ENCODE assay signal across 8 mouse cellular contexts in genomic region chr19:42128787-42129508, GRCm38 (mm10). TPM values are rescaled to one million over a fixed set of nuclear protein-coding genes. Genes with fewer than 3 reads are reported as not detected.
DNase-seq lines count a peak whose midpoint lies in the region; ATAC-seq lines count a peak whose summit lies in the region.

Gene Avpi1 (minus strand): TSS chr19:42129059.

- H3K4me3 ChIP-seq in brown adipose tissue, adult 24 weeks (ENCODE audit: insufficient read depth, low read depth, low read length), result peak within 1 kb of the TSS; percentile 77
- peak within 1 kb of the TSS; percentile 63 for H3K4me3 ChIP-seq in heart, embryonic 13.5 days
- peak within 1 kb of the TSS; percentile 68 for H3K4me3 ChIP-seq in liver, embryonic 12.5 days
- H3K4me3 ChIP-seq in stomach, embryonic 15.5 days (replicated peaks), result peak within 1 kb of the TSS; percentile 74

- ATAC-seq in heart, embryonic 13.5 days (ENCODE audit: extremely low read depth, insufficient number of reproducible peaks, low FRiP score, low TSS enrichment), result peak; percentile 97
- ATAC-seq in liver, embryonic 12.5 days, result peak; percentile 97
- ATAC-seq in stomach, embryonic 15.5 days (ENCODE audit: insufficient read depth, low FRiP score, low read depth), result peak; percentile 98

- H3K27me3 ChIP-seq in heart, embryonic 13.5 days (replicated peaks), result no peaks in the 10 kb centered on the region
- H3K27me3 ChIP-seq in liver, embryonic 12.5 days (replicated peaks), result no peaks in the 10 kb centered on the region
- H3K27me3 ChIP-seq in stomach, embryonic 15.5 days (replicated peaks), result no peaks in the 10 kb centered on the region

- no peaks in the 10 kb centered on the region for H3K9me3 ChIP-seq in heart, embryonic 13.5 days
- H3K9me3 ChIP-seq in liver, embryonic 12.5 days (replicated peaks), result no peaks in the 10 kb centered on the region
- no peaks in the 10 kb centered on the region for H3K9me3 ChIP-seq in stomach, embryonic 15.5 days

- under 1% methylated on average over 54 of the region's 54 CpGs for WGBS in heart, embryonic 13.5 days
- WGBS in liver, embryonic 12.5 days (ENCODE audit: insufficient replicate concordance), result under 1% methylated on average over 54 of the region's 54 CpGs
- WGBS in stomach, embryonic 15.5 days, result under 1% methylated on average over 54 of the region's 54 CpGs

- peak within 1 kb of the TSS; percentile 87 for H3K9ac ChIP-seq in heart, embryonic 13.5 days
- H3K9ac ChIP-seq in liver, embryonic 12.5 days, result peak within 1 kb of the TSS; percentile 81
- H3K9ac ChIP-seq in stomach, embryonic 15.5 days, result peak within 1 kb of the TSS; percentile 94

- peak within 1 kb of the TSS; percentile 96 for H3K4me2 ChIP-seq in heart, embryonic 13.5 days
- H3K4me2 ChIP-seq in liver, embryonic 12.5 days, result peak within 1 kb of the TSS; percentile 86
- peak within 1 kb of the TSS; percentile 96 for H3K4me2 ChIP-seq in stomach, embryonic 15.5 days

- H3K27ac ChIP-seq in brown adipose tissue, adult 24 weeks (replicated peaks; ENCODE audit: low read depth, low read length), result peak within 1 kb of the TSS; percentile 91
- H3K27ac ChIP-seq in heart, embryonic 13.5 days (replicated peaks), result peak within 1 kb of the TSS; percentile 92
- peak within 1 kb of the TSS; percentile 80 for H3K27ac ChIP-seq in liver, embryonic 12.5 days
- H3K27ac ChIP-seq in stomach, embryonic 15.5 days, result peak within 1 kb of the TSS; percentile 94

- DNase-seq in CD4-positive, CD25-positive, alpha-beta regulatory T cell, adult 2 months (ENCODE audit: low read depth, low spot score), result peak; percentile 95
- peak; percentile 75 for DNase-seq in fat pad, adult 2 months (ENCODE audit: extremely low read depth, low read depth, low spot score)
- DNase-seq in kidney, postnatal 10 days, result peak; percentile 99
- DNase-seq in natural killer cell, adult 2 months (ENCODE audit: low spot score in 2 of 2), result peak; percentile 78 to 91

- H3K36me3 ChIP-seq in heart, embryonic 13.5 days, result peaks cover 12% of the 10 kb centered on the region
- peaks cover 12% of the 10 kb centered on the region for H3K36me3 ChIP-seq in liver, embryonic 12.5 days
- peaks cover 9% of the 10 kb centered on the region; the same call in 1 of the 2 replicates for H3K36me3 ChIP-seq in stomach, embryonic 15.5 days

- H3K4me1 ChIP-seq in brown adipose tissue, adult 24 weeks (ENCODE audit: control insufficient read depth, insufficient read depth, insufficient read length, low read length), result peaks cover 6% of the 10 kb centered on the region; the same call in 1 of the 2 replicates
- peaks cover 53% of the 10 kb centered on the region for H3K4me1 ChIP-seq in heart, embryonic 13.5 days
- H3K4me1 ChIP-seq in liver, embryonic 12.5 days, result peaks cover 52% of the 10 kb centered on the region
- peaks cover 12% of the 10 kb centered on the region; the same call in 1 of the 2 replicates for H3K4me1 ChIP-seq in stomach, embryonic 15.5 days

RNA-seq across cellular contexts. Expression of gene Avpi1, which starts in this region (rescaled TPM):
- polyA plus RNA-seq in brown adipose tissue, adult 24 weeks (2012; ENCODE audit: insufficient read depth, insufficient read length, missing spikeins), result 12.6 and 16.8 TPM in 2 replicates
- 30.6 and 34.2 TPM in 2 replicates for polyA plus RNA-seq in heart, embryonic 13.5 days (2015; fragmentation: Nextera tagmentation; extraction: Ambion mirVana)
- 14.7 and 14.9 TPM in 2 replicates for polyA plus RNA-seq in liver, embryonic 12.5 days (2016; fragmentation: Nextera tagmentation; extraction: Ambion mirVana)
- polyA plus RNA-seq in stomach, embryonic 15.5 days (2015; fragmentation: Nextera tagmentation; extraction: Ambion mirVana), result 42.5 and 44.7 TPM in 2 replicates

Comparison
In these comparisons a context has a peak if more than half of its experiments do, and no peak if none do; other contexts are left out.
1. Peak in every context shown above with its lines: DNase-seq, ATAC-seq, H3K4me3 ChIP-seq and H3K27ac ChIP-seq.